Mouse (Mus musculus): ENCODE measurements around the gene Mon1b.

Mon1b gene

GRCm38 (mm10) chr8:113672599-113673255 is 37.3 kb downstream of the Mon1b start:
- no peak for DNase-seq (ENCODE audit: low read depth, low spot score)

- no peak for DNase-seq (ENCODE audit: low read depth, low spot score)
Measured at GRCm38 (mm10) chr8:113673300-113673699, 37.9 kb downstream of the Mon1b start.

GRCm38 (mm10) chr8:113674611-113675010 is 39.2 kb downstream of the Mon1b start:
- no peak for DNase-seq (ENCODE audit: low read depth, low spot score)

- no peak for DNase-seq (ENCODE audit: low read depth, low spot score)
Measured at GRCm38 (mm10) chr8:113675281-113675680, 39.9 kb downstream of the Mon1b start.

DNA sequence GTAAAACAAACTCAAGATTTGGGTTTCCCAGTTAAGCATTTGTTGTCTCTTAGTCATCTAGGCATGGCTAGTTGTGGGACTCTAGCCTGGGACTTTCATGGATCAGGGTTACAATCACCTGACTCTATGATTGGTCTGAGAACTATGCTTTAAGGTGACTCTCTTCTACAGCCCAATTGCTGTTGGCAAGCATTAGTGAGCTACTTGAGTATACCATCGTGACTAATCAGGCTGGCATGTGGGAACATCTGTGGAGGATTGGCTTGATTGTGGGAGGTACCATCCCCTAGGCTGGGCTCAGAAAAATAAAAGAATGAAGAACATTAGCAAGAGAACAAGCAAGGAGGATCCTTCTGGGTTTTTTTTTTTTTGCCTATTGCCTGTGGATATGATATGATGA is 41.4 kb downstream of the Mon1b start:
- no peak for DNase-seq (ENCODE audit: low read depth, low spot score)

DNA sequence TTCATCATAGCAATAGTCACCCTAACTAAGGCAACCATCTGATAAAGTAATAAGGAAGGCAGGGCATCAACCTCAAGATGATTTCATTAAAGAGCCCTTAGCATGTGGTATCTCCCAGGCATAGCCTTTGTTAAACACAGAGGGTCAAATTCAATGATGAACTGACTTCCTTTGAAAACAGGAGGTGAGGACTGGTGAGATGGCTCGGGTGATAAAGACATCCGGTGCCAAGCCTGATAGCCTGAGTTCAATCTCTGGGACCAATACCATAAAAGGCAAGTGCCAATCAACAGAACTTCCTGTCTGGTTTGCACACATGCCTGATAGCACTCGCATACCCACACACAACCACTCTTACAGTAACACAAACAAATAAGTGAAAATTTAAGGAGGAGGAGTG is 44.0 kb downstream of the Mon1b start:
- peak; percentile 41 for DNase-seq (ENCODE audit: low read depth, low spot score)

- no peak for DNase-seq (ENCODE audit: low read depth, low spot score)
Measured at GRCm38 (mm10) chr8:113687889-113688542, 52.6 kb downstream of the Mon1b start.

- no peak for DNase-seq (ENCODE audit: low read depth, low spot score)
Measured at GRCm38 (mm10) chr8:113688543-113688915, 53.1 kb downstream of the Mon1b start.

GRCm38 (mm10) chr8:113691622-113692343 is 56.4 kb downstream of the Mon1b start:
- DNase-seq (ENCODE audit: low read depth, low spot score), result no peak

Data from CD4-positive, CD25-positive, alpha-beta regulatory T cell, adult 2 months (primary cell).